Mouse (Mus musculus) ZHBTc4 (cell line): ENCODE data around the gene Ptges3.
A peak's percentile ranks its signal among the peaks of the same experiment; 100 is the strongest.
"Not testable (repeated sequence)": the region's sequence is repeated elsewhere in the genome, so short reads cannot be mapped to it uniquely, and the experiment has no call there.

Experiments
- DNase-seq: peaks from one replicate; pipeline ENCODE4 v3.0.0-alpha.2; 2011; ENCODE audit warnings: low read depth, low spot score

Gene Ptges3

GRCm38 (mm10) chr10:128059207-128059981, 640 bp downstream of the Ptges3 start:
- peak; percentile 68 for DNase-seq

DNA sequence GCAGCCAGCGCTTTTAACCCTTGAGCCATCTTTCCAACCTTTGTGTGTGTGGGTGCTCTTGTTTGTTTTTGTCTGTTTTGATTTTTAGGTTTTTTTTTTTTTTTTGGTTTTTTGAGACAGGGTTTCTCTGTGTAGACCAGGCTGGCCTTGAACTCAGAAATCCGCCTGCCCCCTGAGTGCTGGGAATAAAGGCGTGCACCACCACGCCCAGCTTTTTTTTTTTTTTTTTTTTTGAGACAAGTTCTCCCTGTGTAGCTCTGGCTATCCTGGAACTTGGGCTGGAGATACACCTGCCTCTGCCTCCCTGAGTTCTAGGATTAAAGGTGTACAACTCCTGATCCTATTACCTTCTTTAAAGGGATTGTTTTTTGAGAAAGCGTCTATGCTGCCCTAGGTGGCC, 2.4 kb downstream of the Ptges3 start:
- peak; percentile 42 for DNase-seq

DNA sequence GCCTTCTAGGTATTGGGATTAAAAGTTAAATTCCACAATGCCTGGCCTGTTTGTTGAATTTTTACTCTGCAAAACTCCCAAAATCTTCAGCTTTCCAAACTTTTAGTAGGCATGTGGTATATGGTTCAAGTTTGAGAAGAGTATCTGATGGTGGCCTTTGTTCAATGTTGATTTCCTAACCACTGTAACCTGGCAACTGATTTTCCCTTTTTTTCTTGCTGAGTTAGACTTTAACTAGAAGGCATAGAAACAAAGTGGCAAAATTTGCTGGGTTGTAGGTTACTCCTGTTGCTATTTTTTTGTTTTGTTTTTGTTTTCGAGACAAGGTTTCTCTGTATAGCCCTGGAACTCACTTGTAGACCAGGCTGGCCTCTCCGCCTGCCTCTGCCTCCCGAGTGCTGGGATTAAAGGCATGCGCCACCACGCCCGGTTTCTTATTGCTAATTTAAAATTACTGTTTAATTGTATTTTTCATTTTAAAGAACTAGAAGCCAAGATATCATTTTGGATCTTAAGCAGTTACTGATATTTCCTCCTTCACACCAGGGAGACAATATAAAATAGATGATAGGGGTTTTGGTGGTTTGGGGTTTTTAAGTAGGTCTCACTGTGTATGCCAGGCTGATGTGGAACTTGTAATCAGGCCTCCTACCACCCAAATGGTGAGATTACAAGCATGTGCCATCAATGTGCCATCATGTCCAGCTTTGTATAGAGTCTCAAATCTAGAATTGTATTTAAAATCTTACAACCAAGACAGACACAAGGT, 3.7 kb downstream of the Ptges3 start:
- no peak for DNase-seq

GRCm38 (mm10) chr10:128066072-128066471, 7.3 kb downstream of the Ptges3 start:
- no peak for DNase-seq

- no peak for DNase-seq
Observed at GRCm38 (mm10) chr10:128069201-128069600, 10.4 kb downstream of the Ptges3 start.

- DNase-seq = not testable (repeated sequence)
Observed at GRCm38 (mm10) chr10:128070432-128070831, 11.7 kb downstream of the Ptges3 start.

GRCm38 (mm10) chr10:128078269-128078668, 19.5 kb downstream of the Ptges3 start:
- DNase-seq = not testable (repeated sequence)

DNA sequence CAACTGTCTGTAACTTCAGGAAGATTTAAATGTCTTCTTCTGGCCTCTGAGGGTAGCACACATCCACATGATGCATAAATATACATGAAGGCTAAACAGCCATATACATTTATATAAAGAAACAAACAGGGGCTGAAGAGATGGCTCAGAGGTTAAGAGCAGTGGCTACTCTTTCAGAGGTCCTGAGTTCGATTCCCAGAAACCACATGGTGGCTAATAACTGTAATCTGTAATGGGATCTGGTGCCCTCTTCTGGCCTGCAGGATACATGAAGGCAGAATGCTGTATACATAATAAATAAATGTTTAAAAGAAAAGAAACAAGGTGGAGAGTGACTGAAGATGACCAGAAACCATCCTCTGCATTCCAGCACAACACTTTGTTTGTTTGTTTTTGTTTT, 21.7 kb downstream of the Ptges3 start:
- peak; percentile 56 for DNase-seq

GRCm38 (mm10) chr10:128081807-128082476, 23.2 kb downstream of the Ptges3 start:
- no peak for DNase-seq

DNA sequence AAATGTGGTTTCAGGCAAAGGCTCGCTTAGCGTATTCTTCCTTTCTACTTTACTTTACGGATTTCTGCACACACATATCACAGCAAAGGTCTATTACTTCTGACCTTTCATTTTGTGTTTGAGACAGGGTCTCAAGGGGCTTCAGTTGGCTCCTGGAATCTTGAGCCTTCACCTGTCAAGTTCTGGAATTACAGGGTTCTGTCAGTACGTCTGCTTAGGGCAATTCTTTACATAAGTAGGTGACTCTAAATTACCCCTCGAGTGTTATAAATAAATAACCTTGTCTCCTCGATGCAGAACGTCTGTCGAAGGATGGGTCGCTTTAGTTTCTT, 23.7 kb downstream of the Ptges3 start:
- DNase-seq = no peak

GRCm38 (mm10) chr10:128082880-128083421, 24.2 kb downstream of the Ptges3 start, which contains the start of gene Atp5b:
Atp5b (plus strand) TSS chr10:128083273.
- peak; percentile 99 for DNase-seq

DNA sequence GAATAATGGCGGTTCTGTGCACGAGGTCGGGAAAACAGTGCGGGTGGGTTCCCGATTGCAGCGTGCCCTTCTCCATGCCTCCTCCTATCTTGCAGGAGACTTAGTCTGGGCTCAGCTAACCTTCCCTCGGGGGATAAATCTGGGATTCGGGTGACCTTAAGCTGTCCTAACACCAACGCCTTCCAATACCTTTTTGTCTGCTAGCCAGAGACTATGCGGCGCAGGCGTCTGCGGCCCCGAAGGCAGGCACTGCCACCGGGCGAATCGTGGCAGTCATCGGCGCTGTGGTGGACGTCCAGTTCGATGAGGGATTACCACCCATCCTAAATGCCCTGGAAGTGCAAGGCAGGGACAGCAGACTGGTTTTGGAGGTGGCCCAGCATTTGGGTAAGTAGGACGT, 24.9 kb downstream of the Ptges3 start:
- DNase-seq = no peak

- DNase-seq = peak; percentile 48
Observed at GRCm38 (mm10) chr10:128084160-128084559, 25.4 kb downstream of the Ptges3 start.

- DNase-seq = peak; percentile 85
Observed at GRCm38 (mm10) chr10:128086391-128086790, 27.6 kb downstream of the Ptges3 start.

- not testable (repeated sequence) for DNase-seq
Observed at GRCm38 (mm10) chr10:128087216-128087615, 28.5 kb downstream of the Ptges3 start.

DNA sequence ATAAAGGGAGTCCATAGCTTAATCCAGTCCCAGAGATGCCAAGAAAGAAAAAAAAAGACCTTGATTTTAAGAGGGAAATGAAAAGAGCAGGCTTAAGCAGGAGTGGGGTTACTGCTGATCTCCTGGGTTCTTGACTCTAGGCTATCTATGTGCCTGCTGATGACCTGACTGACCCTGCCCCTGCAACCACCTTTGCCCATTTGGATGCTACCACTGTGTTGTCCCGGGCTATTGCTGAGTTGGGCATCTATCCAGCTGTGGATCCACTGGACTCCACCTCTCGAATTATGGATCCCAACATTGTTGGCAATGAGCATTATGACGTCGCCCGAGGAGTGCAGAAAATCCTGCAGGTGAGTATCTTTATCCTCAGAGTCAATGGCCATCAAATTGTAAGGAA, 29.4 kb downstream of the Ptges3 start:
- DNase-seq = no peak

DNA sequence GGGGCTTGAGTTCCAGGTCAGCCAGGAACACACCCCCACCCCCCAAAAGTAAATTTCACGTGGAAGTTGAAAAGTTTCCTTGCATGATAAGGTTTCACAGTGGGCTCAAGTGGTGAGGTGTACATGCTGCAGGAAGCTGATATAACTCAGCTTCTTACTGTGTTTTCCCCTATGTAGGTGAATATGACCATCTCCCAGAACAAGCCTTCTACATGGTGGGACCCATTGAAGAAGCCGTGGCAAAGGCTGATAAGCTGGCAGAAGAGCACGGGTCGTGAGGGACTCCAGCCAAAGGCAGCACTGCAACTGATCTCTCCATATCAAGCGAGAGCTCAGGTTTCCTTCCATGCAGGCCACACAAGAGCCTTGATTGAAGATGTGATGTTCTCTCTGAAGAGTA, 31.1 kb downstream of the Ptges3 start:
- no peak for DNase-seq

DNA sequence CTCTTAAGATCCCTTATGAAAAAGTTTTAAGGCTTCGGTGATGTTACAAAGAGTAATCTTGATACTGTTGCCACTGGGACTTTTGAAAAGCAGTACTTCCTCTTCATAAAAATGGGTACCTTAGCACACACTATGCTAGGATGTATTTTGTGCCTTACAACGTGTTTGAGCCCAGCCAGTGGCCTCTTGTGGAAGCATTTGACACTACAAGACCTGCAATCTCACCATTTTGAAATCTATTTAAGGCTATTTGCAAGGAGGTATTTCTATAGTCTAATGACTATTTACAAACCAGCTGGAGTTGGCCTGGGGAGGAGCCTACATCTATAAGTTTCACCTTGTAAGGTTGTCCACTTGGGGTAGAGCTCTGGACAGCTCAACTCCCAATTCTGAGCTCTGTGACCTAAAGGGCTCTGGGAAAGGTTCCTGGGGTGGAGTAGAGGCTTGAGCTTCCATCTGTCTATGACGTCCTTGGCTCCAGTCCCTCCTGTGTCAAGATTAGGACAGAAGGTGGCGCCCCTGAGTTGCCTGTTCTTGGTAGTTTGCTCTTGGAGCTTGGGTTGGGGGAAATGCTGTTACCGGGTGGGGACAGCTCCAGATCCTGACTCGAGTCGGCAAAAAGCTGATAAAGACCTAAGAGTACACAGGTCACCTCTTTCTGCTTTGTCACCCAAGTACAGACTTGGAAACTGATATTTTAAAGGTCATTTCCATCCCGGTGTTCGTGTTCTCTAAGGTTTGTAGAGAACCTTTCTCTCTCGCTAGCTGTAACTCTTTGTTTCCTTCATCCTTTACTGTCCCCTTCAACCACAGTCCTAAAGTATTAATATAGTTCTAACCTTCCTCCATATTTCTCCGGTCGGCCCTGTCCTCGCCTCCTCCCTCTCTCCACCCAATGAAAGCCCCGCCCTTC, 32.2 kb downstream of the Ptges3 start:
- DNase-seq = peak; percentile 95

DNA sequence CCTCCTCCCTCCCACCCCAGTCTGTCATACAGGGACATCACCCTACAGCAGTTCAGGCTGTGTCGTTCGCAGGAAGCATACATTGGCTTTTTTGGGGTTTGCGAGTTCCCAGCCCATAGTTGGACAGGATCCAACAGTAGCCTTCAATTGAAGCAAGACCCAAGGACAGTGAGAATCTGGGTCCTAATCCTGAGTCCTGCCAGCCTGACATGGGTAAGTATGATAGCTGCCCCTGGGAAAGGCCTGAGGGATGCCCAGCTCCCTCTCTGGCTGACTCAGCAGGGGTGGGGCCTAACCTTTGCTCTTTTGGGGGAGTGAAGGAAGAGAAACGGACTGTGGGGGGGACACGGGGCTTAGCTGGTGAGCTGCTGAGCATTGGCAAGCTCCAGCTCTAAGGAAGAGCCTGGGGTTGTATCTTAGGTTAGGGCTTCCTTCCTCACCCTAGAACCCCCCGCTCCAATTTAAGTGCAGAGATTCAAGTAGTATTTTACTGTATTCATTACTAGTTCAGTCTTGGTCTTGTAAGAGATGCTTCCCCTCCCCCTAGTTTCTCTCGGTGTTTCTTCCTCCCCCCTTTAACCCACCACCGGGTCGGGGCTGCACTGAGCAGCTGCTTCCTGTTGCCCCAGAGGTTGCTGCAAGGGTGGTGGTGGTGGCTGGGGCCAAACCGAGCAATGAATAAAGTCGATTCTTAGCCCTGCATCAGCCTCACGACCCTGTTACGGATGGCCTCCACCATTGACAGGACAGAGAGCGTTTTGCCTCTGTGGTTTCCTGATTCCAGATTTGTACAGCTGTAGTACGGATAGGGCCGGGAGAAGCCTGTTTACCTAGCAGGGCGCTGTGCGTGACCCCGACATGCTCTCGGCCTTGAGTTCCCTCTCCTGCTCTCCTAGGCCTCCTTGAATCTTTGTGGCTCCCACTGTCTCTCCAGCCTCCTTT, 33.1 kb downstream of the Ptges3 start, which contains the start of gene Baz2a:
Gene Baz2a, plus strand, starts transcription at position 14 of the 942 bp plus-strand sequence.
- no peak for DNase-seq
